Comparison of ENCODE assay signal across 10 mouse cellular contexts in the genomic region with DNA sequence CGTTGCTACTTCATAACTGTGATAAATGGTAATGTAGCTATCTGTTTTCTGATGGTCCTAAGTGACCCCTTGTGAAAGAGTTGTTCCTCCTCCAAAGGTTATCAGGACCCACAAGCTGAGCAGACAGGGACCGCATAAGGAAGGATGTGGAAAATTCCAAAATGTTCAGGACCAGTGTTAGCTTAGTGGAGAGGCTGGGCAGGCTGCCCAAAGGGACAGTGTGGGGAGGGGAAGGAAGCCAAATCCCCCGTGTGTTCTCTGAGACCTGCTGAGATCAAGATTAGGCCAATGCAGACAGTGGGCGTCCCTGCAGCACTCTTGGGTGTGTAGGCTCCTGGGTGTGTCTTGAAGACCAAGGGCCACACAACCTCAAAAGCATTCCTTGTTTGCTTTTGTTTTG. TPM values are rescaled to one million over a fixed set of nuclear protein-coding genes. Genes with fewer than 3 reads are reported as not detected.
DNase-seq lines count a peak whose midpoint lies in the region; ATAC-seq and TF ChIP-seq lines count a peak whose summit lies in the region.
"Had no signal": no experiment of that assay in that cellular context is flagged by ENCODE, and none has a peak within 500 bp of the region (broad histone marks: within the 10 kb centered on the region; RNA-seq: fewer than 3 reads in every experiment).

No protein-coding gene starts in this region.

- no peak for TF ChIP-seq CTCF in lung, postnatal 0 days (IDR thresholded peaks at IDR 0.05)

- DNase-seq in kidney, adult 11 months, result peak; percentile 83
- DNase-seq in adrenal gland, postnatal 36 days, result peak; percentile 78 to 84
- no peak for DNase-seq in lung, postnatal 0 days (ENCODE audit: low spot score)
- no peak for DNase-seq in left cerebral cortex, postnatal 4 days
- no peak for DNase-seq in layer of hippocampus, adult 8-10 months (ENCODE audit: low spot score in 2 of 2)
- DNase-seq: right cerebral cortex, postnatal 14 days had no signal

- no peaks in the 10 kb centered on the region for H3K9me3 ChIP-seq in kidney, embryonic 14.5 days (ENCODE audit: control insufficient read depth, low read length)
- H3K9me3 ChIP-seq in heart, embryonic 16.5 days (replicated peaks; ENCODE audit: control insufficient read depth, low read length), result no peaks in the 10 kb centered on the region
- no peaks in the 10 kb centered on the region for H3K9me3 ChIP-seq in lung, postnatal 0 days (ENCODE audit: low read length)
- H3K9me3 ChIP-seq in hindbrain, embryonic 16.5 days (ENCODE audit: control insufficient read depth, low read length), result no peaks in the 10 kb centered on the region
- H3K9me3 ChIP-seq: forebrain, embryonic 13.5 days had no signal

- intact Hi-C loops in left cerebral cortex, postnatal 4 days (cut with DNase I), result no loop called here

- H3K36me3 ChIP-seq in kidney, embryonic 14.5 days (ENCODE audit: control insufficient read depth, insufficient read depth, low read length), result peaks cover 22% of the 10 kb centered on the region
- H3K36me3 ChIP-seq in heart, embryonic 16.5 days (ENCODE audit: control insufficient read depth, insufficient read depth), result peaks cover 17% of the 10 kb centered on the region
- H3K36me3 ChIP-seq in lung, postnatal 0 days (ENCODE audit: insufficient read depth, low read length), result peaks cover 5% of the 10 kb centered on the region
- peaks cover 16% of the 10 kb centered on the region for H3K36me3 ChIP-seq in hindbrain, embryonic 16.5 days (ENCODE audit: control insufficient read depth, insufficient read depth, low read length)

- H3K27ac ChIP-seq in kidney, embryonic 14.5 days (ENCODE audit: low read depth, low read length), result no peak overlapping the region
- peak overlapping the region; percentile 23 for H3K27ac ChIP-seq in heart, embryonic 16.5 days (ENCODE audit: low read length)
- H3K27ac ChIP-seq in lung, postnatal 0 days (ENCODE audit: low read length), result no peak overlapping the region
- no peak overlapping the region for H3K27ac ChIP-seq in hindbrain, embryonic 16.5 days (ENCODE audit: low read depth, low read length)
- H3K27ac ChIP-seq: forebrain, embryonic 13.5 days had no signal

- no peak overlapping the region for H3K9ac ChIP-seq in kidney, embryonic 14.5 days (ENCODE audit: low read depth, low read length)
- H3K9ac ChIP-seq in heart, embryonic 16.5 days (ENCODE audit: low read length), result no peak overlapping the region
- H3K9ac ChIP-seq in lung, postnatal 0 days (replicated peaks; ENCODE audit: low read depth), result no peak overlapping the region
- no peak overlapping the region for H3K9ac ChIP-seq in hindbrain, embryonic 16.5 days (ENCODE audit: low read depth, low read length)
- H3K9ac ChIP-seq: forebrain, embryonic 13.5 days had no signal

- H3K4me3 ChIP-seq in kidney, embryonic 14.5 days (ENCODE audit: low read length), result no peak overlapping the region
- no peak overlapping the region for H3K4me3 ChIP-seq in heart, embryonic 16.5 days (ENCODE audit: low read length)
- no peak overlapping the region for H3K4me3 ChIP-seq in lung, postnatal 0 days (ENCODE audit: low read depth, low read length)
- H3K4me3 ChIP-seq in hindbrain, embryonic 16.5 days (ENCODE audit: low read length), result no peak overlapping the region
- H3K4me3 ChIP-seq: forebrain, embryonic 13.5 days had no signal

- H3K4me2 ChIP-seq in kidney, embryonic 14.5 days (replicated peaks; ENCODE audit: low read depth, low read length), result no peak overlapping the region
- no peak overlapping the region for H3K4me2 ChIP-seq in heart, embryonic 16.5 days (ENCODE audit: low read depth, low read length)
- H3K4me2 ChIP-seq in lung, postnatal 0 days (replicated peaks; ENCODE audit: low read depth, low read length), result no peak overlapping the region
- no peak overlapping the region for H3K4me2 ChIP-seq in hindbrain, embryonic 16.5 days (ENCODE audit: low read length)
- H3K4me2 ChIP-seq: forebrain, embryonic 13.5 days had no signal

- WGBS in kidney, embryonic 14.5 days, result 70% methylated on average over 4 of the region's 4 CpGs
- WGBS in heart, embryonic 16.5 days, result 40% methylated on average over 4 of the region's 4 CpGs
- 39% methylated on average over 4 of the region's 4 CpGs for WGBS in lung, postnatal 0 days
- 76% methylated on average over 4 of the region's 4 CpGs for WGBS in hindbrain, embryonic 16.5 days

- no peaks in the 10 kb centered on the region for H3K4me1 ChIP-seq in kidney, embryonic 14.5 days (ENCODE audit: control insufficient read depth, insufficient read depth, low read length)
- peaks cover 29% of the 10 kb centered on the region for H3K4me1 ChIP-seq in heart, embryonic 16.5 days (ENCODE audit: control insufficient read depth, insufficient read depth, low read length)
- no peaks in the 10 kb centered on the region for H3K4me1 ChIP-seq in lung, postnatal 0 days (ENCODE audit: insufficient read depth, low read depth, low read length)
- H3K4me1 ChIP-seq in hindbrain, embryonic 16.5 days (ENCODE audit: control insufficient read depth, insufficient read depth, low read depth, low read length), result no peaks in the 10 kb centered on the region; the same call in 1 of the 2 replicates
- H3K4me1 ChIP-seq: forebrain, embryonic 13.5 days had no signal

- H3K27me3 ChIP-seq in kidney, embryonic 14.5 days (ENCODE audit: control insufficient read depth, insufficient read depth, low read length), result no peaks in the 10 kb centered on the region
- no peaks in the 10 kb centered on the region for H3K27me3 ChIP-seq in heart, embryonic 16.5 days (ENCODE audit: control insufficient read depth, insufficient read depth, low read length)
- H3K27me3 ChIP-seq in lung, postnatal 0 days (replicated peaks; ENCODE audit: insufficient read depth, low read length), result no peaks in the 10 kb centered on the region
- H3K27me3 ChIP-seq in hindbrain, embryonic 16.5 days (replicated peaks; ENCODE audit: control insufficient read depth, insufficient read depth, low read length), result no peaks in the 10 kb centered on the region
- H3K27me3 ChIP-seq: forebrain, embryonic 13.5 days had no signal

- no peak for TF ChIP-seq EP300 in lung, postnatal 0 days (IDR thresholded peaks at IDR 0.05)

- no peak for ATAC-seq in kidney, embryonic 14.5 days (ENCODE audit: low FRiP score, low TSS enrichment)
- 0 out of 2 replicates have a peak, but pooled peaks have one; percentile 50 for ATAC-seq in heart, embryonic 16.5 days (replicated peaks; ENCODE audit: extremely low read depth, insufficient read depth, low FRiP score)
- ATAC-seq in lung, postnatal 0 days, result peak; percentile 28; the same call in 1 of the 2 replicates
- ATAC-seq in hindbrain, embryonic 16.5 days, result no peak
- ATAC-seq: forebrain, embryonic 13.5 days had no signal

RNA-seq across cellular contexts. Expression of a gene that starts 19.3 kb away (rescaled TPM):
- 102 and 118 TPM in 2 replicates for polyA plus RNA-seq in kidney, embryonic 14.5 days (2014; fragmentation: Nextera tagmentation; extraction: Ambion mirVana)
- 100 to 1,000 TPM in 1 of 2 experiments, 10 to 100 TPM in 1; 98.7 to 260 TPM for total RNA-seq in adrenal gland, postnatal 36 days (2021)
- 111 and 117 TPM in 2 replicates for polyA plus RNA-seq in heart, embryonic 16.5 days (2015; fragmentation: Nextera tagmentation; extraction: Ambion mirVana)
- 49.1 and 57.8 TPM in 2 replicates for polyA plus RNA-seq in lung, postnatal 0 days (2015; fragmentation: Nextera tagmentation; extraction: Ambion mirVana)
- polyA plus RNA-seq in hindbrain, embryonic 16.5 days (2015; fragmentation: Nextera tagmentation; extraction: Ambion mirVana), result 150 and 164 TPM in 2 replicates
- total RNA-seq in left cerebral cortex, postnatal 4 days (2021), result 10 to 100 TPM; 87.9 to 88.5 TPM
- 10 to 100 TPM; 42.8 to 55.9 (median 51.8) TPM for total RNA-seq in layer of hippocampus, adult 8-10 months (2022)

RNA-seq across cellular contexts. Expression of a gene that starts 33.8 kb away (rescaled TPM):
- polyA plus RNA-seq in kidney, embryonic 14.5 days (2014; fragmentation: Nextera tagmentation; extraction: Ambion mirVana), result 172 and 220 TPM in 2 replicates
- 100 to 1,000 TPM in 1 of 2 experiments, 10 to 100 TPM in 1; 89.7 to 103 TPM for total RNA-seq in adrenal gland, postnatal 36 days (2021)
- polyA plus RNA-seq in heart, embryonic 16.5 days (2015; fragmentation: Nextera tagmentation; extraction: Ambion mirVana), result 68.4 and 69.5 TPM in 2 replicates
- 117 and 125 TPM in 2 replicates for polyA plus RNA-seq in lung, postnatal 0 days (2015; fragmentation: Nextera tagmentation; extraction: Ambion mirVana)
- 148 and 157 TPM in 2 replicates for polyA plus RNA-seq in hindbrain, embryonic 16.5 days (2015; fragmentation: Nextera tagmentation; extraction: Ambion mirVana)
- total RNA-seq in left cerebral cortex, postnatal 4 days (2021), result 100 to 1,000 TPM; 156 to 193 TPM
- 100 to 1,000 TPM; 196 to 262 (median 224) TPM for total RNA-seq in layer of hippocampus, adult 8-10 months (2022)

RNA-seq across cellular contexts. Expression of a gene that starts 35.7 kb away (rescaled TPM):
- polyA plus RNA-seq in kidney, embryonic 14.5 days (2014; fragmentation: Nextera tagmentation; extraction: Ambion mirVana), result 12.9 and 22.4 TPM in 2 replicates
- total RNA-seq in adrenal gland, postnatal 36 days (2021), result 10 to 100 TPM; 22.3 to 25.3 TPM
- polyA plus RNA-seq in heart, embryonic 16.5 days (2015; fragmentation: Nextera tagmentation; extraction: Ambion mirVana), result 14.0 and 15.4 TPM in 2 replicates
- polyA plus RNA-seq in lung, postnatal 0 days (2015; fragmentation: Nextera tagmentation; extraction: Ambion mirVana), result 11.8 and 13.0 TPM in 2 replicates
- polyA plus RNA-seq in hindbrain, embryonic 16.5 days (2015; fragmentation: Nextera tagmentation; extraction: Ambion mirVana), result 14.9 and 19.2 TPM in 2 replicates
- 10 to 100 TPM; 17.7 to 20.0 TPM for total RNA-seq in left cerebral cortex, postnatal 4 days (2021)
- total RNA-seq in layer of hippocampus, adult 8-10 months (2022), result 10 to 100 TPM; 19.6 to 22.0 (median 20.8) TPM

RNA-seq across cellular contexts. Expression of a gene that starts 41.0 kb away (rescaled TPM):
- 1.1 and 1.4 TPM in 2 replicates for polyA plus RNA-seq in kidney, embryonic 14.5 days (2014; fragmentation: Nextera tagmentation; extraction: Ambion mirVana)
- 1 to 10 TPM; 2.1 to 2.6 TPM for total RNA-seq in adrenal gland, postnatal 36 days (2021)
- 1.8 and 2.3 TPM in 2 replicates for polyA plus RNA-seq in heart, embryonic 16.5 days (2015; fragmentation: Nextera tagmentation; extraction: Ambion mirVana)
- 4.2 TPM in 2 replicates for polyA plus RNA-seq in lung, postnatal 0 days (2015; fragmentation: Nextera tagmentation; extraction: Ambion mirVana)
- polyA plus RNA-seq in hindbrain, embryonic 16.5 days (2015; fragmentation: Nextera tagmentation; extraction: Ambion mirVana), result 1.1 and 1.6 TPM in 2 replicates
- total RNA-seq in left cerebral cortex, postnatal 4 days (2021), result 1 to 10 TPM; 1.1 to 1.3 TPM
- total RNA-seq in layer of hippocampus, adult 8-10 months (2022), result 1 to 10 TPM in 2 of 4 experiments, under 1 TPM in 2; 0.24 to 1.6 (median 1.1) TPM

RNA-seq across cellular contexts. Expression of a gene that starts 47.2 kb away (rescaled TPM):
- 70.0 and 70.9 TPM in 2 replicates for polyA plus RNA-seq in kidney, embryonic 14.5 days (2014; fragmentation: Nextera tagmentation; extraction: Ambion mirVana)
- total RNA-seq in adrenal gland, postnatal 36 days (2021), result 10 to 100 TPM; 63.2 to 89.1 TPM
- 74.4 and 77.6 TPM in 2 replicates for polyA plus RNA-seq in heart, embryonic 16.5 days (2015; fragmentation: Nextera tagmentation; extraction: Ambion mirVana)
- 56.1 and 62.4 TPM in 2 replicates for polyA plus RNA-seq in lung, postnatal 0 days (2015; fragmentation: Nextera tagmentation; extraction: Ambion mirVana)
- polyA plus RNA-seq in hindbrain, embryonic 16.5 days (2015; fragmentation: Nextera tagmentation; extraction: Ambion mirVana), result 45.2 and 45.4 TPM in 2 replicates
- 10 to 100 TPM; 31.9 to 33.0 TPM for total RNA-seq in left cerebral cortex, postnatal 4 days (2021)
- total RNA-seq in layer of hippocampus, adult 8-10 months (2022), result 10 to 100 TPM; 36.7 to 46.9 (median 39.6) TPM

Comparison
In these comparisons a context has a peak if more than half of its experiments do, and no peak if none do; other contexts are left out.
1. DNase-seq: peak in kidney, adult 11 months (single experiment) and adrenal gland, postnatal 36 days (2 of 2); none in lung, postnatal 0 days (single experiment), left cerebral cortex, postnatal 4 days (single experiment) and layer of hippocampus, adult 8-10 months (0 of 2).
2. ATAC-seq: peak in heart, embryonic 16.5 days (single experiment) and lung, postnatal 0 days (single experiment); none in kidney, embryonic 14.5 days (single experiment) and hindbrain, embryonic 16.5 days (single experiment).